Mouse (Mus musculus): ENCODE results near the gene Dok5. TPM values are rescaled to one million over a fixed set of nuclear protein-coding genes. Genes with fewer than 3 reads are reported as not detected.

The Dok5 gene
- polyA plus RNA-seq, 1 experiment, result 0.04 TPM

- no peak overlapping the region for H3K4me3 ChIP-seq (ENCODE audit: extremely low read depth, insufficient read depth, insufficient read length)
- no peaks in the 10 kb centered on the region for H3K27me3 ChIP-seq (ENCODE audit: control insufficient read depth, insufficient read depth, low read length)
- DNase-seq (ENCODE audit: low read depth in 1 of 2, low spot score in 2 of 2), result no peak
- H3K27ac ChIP-seq (ENCODE audit: insufficient read depth, low read length), result no peak overlapping the region
- H3K4me1 ChIP-seq (ENCODE audit: control insufficient read depth, insufficient read depth, insufficient read length), result no peaks in the 10 kb centered on the region
- no peak for TF ChIP-seq CTCF (IDR thresholded peaks at IDR 0.05; ENCODE audit: extremely low read depth, insufficient read depth, insufficient read length, insufficient replicate concordance)
- TF ChIP-seq POLR2A (IDR thresholded peaks at IDR 0.05; ENCODE audit: low read depth, low read length), result no peak
- WGBS, result 87% methylated on average over 5 of the region's 5 CpGs
- H3K36me3 ChIP-seq (ENCODE audit: control insufficient read depth, insufficient read depth, low read length), result no peaks in the 10 kb centered on the region
Observed at GRCm38 (mm10) chr2:170856085-170856484, 124.5 kb downstream of the Dok5 start.

GRCm38 (mm10) chr2:170857507-170857906, 125.9 kb downstream of the Dok5 start:
- no peak for DNase-seq (ENCODE audit: low read depth in 1 of 2, low spot score in 2 of 2)
- H3K4me1 ChIP-seq (ENCODE audit: control insufficient read depth, insufficient read depth, insufficient read length), result no peaks in the 10 kb centered on the region
- no peaks in the 10 kb centered on the region for H3K27me3 ChIP-seq (ENCODE audit: control insufficient read depth, insufficient read depth, low read length)
- no peak overlapping the region for H3K27ac ChIP-seq (ENCODE audit: insufficient read depth, low read length)
- TF ChIP-seq POLR2A (IDR thresholded peaks at IDR 0.05; ENCODE audit: low read depth, low read length), result no peak
- no peak for TF ChIP-seq CTCF (IDR thresholded peaks at IDR 0.05; ENCODE audit: extremely low read depth, insufficient read depth, insufficient read length, insufficient replicate concordance)
- no peaks in the 10 kb centered on the region for H3K36me3 ChIP-seq (ENCODE audit: control insufficient read depth, insufficient read depth, low read length)
- 86% methylated on average over 7 of the region's 7 CpGs for WGBS
- H3K4me3 ChIP-seq (ENCODE audit: extremely low read depth, insufficient read depth, insufficient read length), result no peak overlapping the region

GRCm38 (mm10) chr2:170858640-170859039, 127.0 kb downstream of the Dok5 start:
- no peaks in the 10 kb centered on the region for H3K27me3 ChIP-seq (ENCODE audit: control insufficient read depth, insufficient read depth, low read length)
- no peaks in the 10 kb centered on the region for H3K4me1 ChIP-seq (ENCODE audit: control insufficient read depth, insufficient read depth, insufficient read length)
- DNase-seq (ENCODE audit: low read depth in 1 of 2, low spot score in 2 of 2), result no peak
- no peak overlapping the region for H3K27ac ChIP-seq (ENCODE audit: insufficient read depth, low read length)
- H3K4me3 ChIP-seq (ENCODE audit: extremely low read depth, insufficient read depth, insufficient read length), result no peak overlapping the region
- TF ChIP-seq POLR2A (IDR thresholded peaks at IDR 0.05; ENCODE audit: low read depth, low read length), result no peak
- no peaks in the 10 kb centered on the region for H3K36me3 ChIP-seq (ENCODE audit: control insufficient read depth, insufficient read depth, low read length)
- 67% methylated on average over 3 of the region's 3 CpGs for WGBS

GRCm38 (mm10) chr2:170860576-170860975, 129.0 kb downstream of the Dok5 start:
- TF ChIP-seq POLR2A (IDR thresholded peaks at IDR 0.05; ENCODE audit: low read depth, low read length) (no peak), CTCF (IDR thresholded peaks at IDR 0.05; ENCODE audit: extremely low read depth, insufficient read depth, insufficient read length, insufficient replicate concordance) (no peak)
- Histone ChIP-seq H3K27ac (ENCODE audit: insufficient read depth, low read length) (no peak overlapping the region), H3K27me3 (ENCODE audit: control insufficient read depth, insufficient read depth, low read length) (no peaks in the 10 kb centered on the region), H3K36me3 (ENCODE audit: control insufficient read depth, insufficient read depth, low read length) (no peaks in the 10 kb centered on the region), H3K4me1 (ENCODE audit: control insufficient read depth, insufficient read depth, insufficient read length) (no peaks in the 10 kb centered on the region), H3K4me3 (ENCODE audit: extremely low read depth, insufficient read depth, insufficient read length) (no peak overlapping the region)
- no peak for DNase-seq (ENCODE audit: low read depth in 1 of 2, low spot score in 2 of 2)
- WGBS, result 69% methylated on average over 4 of the region's 4 CpGs

- WGBS, result 72% methylated on average over 9 of the region's 9 CpGs
- no peak for DNase-seq (ENCODE audit: low read depth in 1 of 2, low spot score in 2 of 2)
- Histone ChIP-seq H3K4me3 (ENCODE audit: extremely low read depth, insufficient read depth, insufficient read length) (no peak overlapping the region), H3K4me1 (ENCODE audit: control insufficient read depth, insufficient read depth, insufficient read length) (no peaks in the 10 kb centered on the region), H3K36me3 (ENCODE audit: control insufficient read depth, insufficient read depth, low read length) (no peaks in the 10 kb centered on the region), H3K27me3 (ENCODE audit: control insufficient read depth, insufficient read depth, low read length) (no peaks in the 10 kb centered on the region), H3K27ac (ENCODE audit: insufficient read depth, low read length) (no peak overlapping the region)
- TF ChIP-seq CTCF (IDR thresholded peaks at IDR 0.05; ENCODE audit: extremely low read depth, insufficient read depth, insufficient read length, insufficient replicate concordance) (no peak), POLR2A (IDR thresholded peaks at IDR 0.05; ENCODE audit: low read depth, low read length) (no peak)
Observed at GRCm38 (mm10) chr2:170862799-170863198, 131.2 kb downstream of the Dok5 start.

- no peaks in the 10 kb centered on the region for H3K4me1 ChIP-seq (ENCODE audit: control insufficient read depth, insufficient read depth, insufficient read length)
- TF ChIP-seq CTCF (IDR thresholded peaks at IDR 0.05; ENCODE audit: extremely low read depth, insufficient read depth, insufficient read length, insufficient replicate concordance) (no peak), POLR2A (IDR thresholded peaks at IDR 0.05; ENCODE audit: low read depth, low read length) (no peak)
- 96% methylated on average over 10 of the region's 10 CpGs for WGBS
- no peak overlapping the region for H3K27ac ChIP-seq (ENCODE audit: insufficient read depth, low read length)
- DNase-seq (ENCODE audit: low read depth in 1 of 2, low spot score in 2 of 2), result no peak
- H3K4me3 ChIP-seq (ENCODE audit: extremely low read depth, insufficient read depth, insufficient read length), result no peak overlapping the region
- no peaks in the 10 kb centered on the region for H3K27me3 ChIP-seq (ENCODE audit: control insufficient read depth, insufficient read depth, low read length)
- H3K36me3 ChIP-seq (ENCODE audit: control insufficient read depth, insufficient read depth, low read length), result no peaks in the 10 kb centered on the region
Observed at GRCm38 (mm10) chr2:170863201-170863600, 131.6 kb downstream of the Dok5 start.

GRCm38 (mm10) chr2:170864043-170864442, 132.4 kb downstream of the Dok5 start:
- TF ChIP-seq POLR2A (IDR thresholded peaks at IDR 0.05; ENCODE audit: low read depth, low read length) (no peak), CTCF (IDR thresholded peaks at IDR 0.05; ENCODE audit: extremely low read depth, insufficient read depth, insufficient read length, insufficient replicate concordance) (no peak)
- Histone ChIP-seq H3K27ac (ENCODE audit: insufficient read depth, low read length) (no peak overlapping the region), H3K4me3 (ENCODE audit: extremely low read depth, insufficient read depth, insufficient read length) (no peak overlapping the region), H3K36me3 (ENCODE audit: control insufficient read depth, insufficient read depth, low read length) (no peaks in the 10 kb centered on the region), H3K4me1 (ENCODE audit: control insufficient read depth, insufficient read depth, insufficient read length) (no peaks in the 10 kb centered on the region), H3K27me3 (ENCODE audit: control insufficient read depth, insufficient read depth, low read length) (no peaks in the 10 kb centered on the region)
- WGBS, result 82% methylated on average over 5 of the region's 5 CpGs
- DNase-seq (ENCODE audit: low read depth in 1 of 2, low spot score in 2 of 2), result no peak
